Mouse (Mus musculus): Measurements from ENCODE around the gene Atp2b4.

DNA sequence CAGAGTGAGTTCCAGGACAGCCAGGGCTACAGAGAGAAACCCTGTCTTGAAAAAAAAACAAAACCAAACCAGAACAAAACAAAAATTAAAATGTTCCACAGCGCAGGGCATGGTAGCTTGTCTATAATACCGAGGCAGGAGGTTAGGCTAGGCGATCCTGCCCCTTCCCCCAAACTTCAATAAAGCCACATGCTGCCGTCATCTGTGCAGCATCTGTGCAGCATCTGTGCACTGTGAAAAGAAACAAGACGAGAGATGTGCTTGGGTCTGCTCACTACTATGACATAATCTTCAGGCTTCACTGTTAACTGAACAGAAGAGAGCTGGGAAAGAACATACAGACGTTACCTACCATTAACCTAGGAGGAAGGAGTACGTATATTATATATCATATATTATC lies 80.5 kb downstream of the Atp2b4 start:
- TF ChIP-seq CTCF (IDR thresholded peaks at IDR 0.05; ENCODE audit: low read depth, low read length) (no peak), POLR2A (IDR thresholded peaks at IDR 0.05; ENCODE audit: extremely low read depth, insufficient read depth, low read length) (no peak)
